Mouse (Mus musculus): ENCODE measurements around the gene Itgb4. TPM values are rescaled to one million over a fixed set of nuclear protein-coding genes. Genes with fewer than 3 reads are reported as not detected.

Gene Itgb4
- polyA plus RNA-seq, 1 experiment from 2014 or later, result 0.83 TPM

DNA sequence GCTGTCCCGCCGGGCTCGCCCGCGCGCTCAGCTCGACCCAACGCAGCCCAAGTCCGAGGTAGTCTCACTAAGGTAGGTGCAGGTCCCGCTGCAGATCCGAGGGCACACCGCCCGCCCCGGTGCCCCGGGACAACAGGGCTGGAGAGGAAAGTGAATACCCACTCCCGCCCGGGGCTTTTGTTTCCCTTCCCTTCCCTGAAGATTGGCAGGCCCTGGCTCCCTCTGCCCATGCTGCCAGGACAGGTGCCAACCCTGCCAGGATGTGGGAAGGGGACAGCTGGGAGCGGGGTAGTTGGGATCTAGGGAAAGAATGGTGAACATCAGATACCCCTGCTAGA lies 543 bp downstream of the Itgb4 start:
- DNase-seq (ENCODE audit: low spot score) (no peak), ATAC-seq (replicated peaks; ENCODE audit: insufficient number of reproducible peaks, low FRiP score, low TSS enrichment, low read depth) (no peak)
- Histone ChIP-seq H3K27me3 (ENCODE audit: control insufficient read depth, insufficient read depth, low read length) (peaks cover 29% of the 10 kb centered on the region), H3K9me3 (replicated peaks; ENCODE audit: control insufficient read depth, low read length) (no peaks in the 10 kb centered on the region), H3K36me3 (replicated peaks; ENCODE audit: control insufficient read depth, insufficient read depth, low read depth, low read length) (no peaks in the 10 kb centered on the region), H3K4me2 (ENCODE audit: low read depth, low read length) (peak overlapping the region; percentile 71), H3K4me3 (ENCODE audit: low read depth, low read length) (peak overlapping the region; percentile 36), H3K27ac (replicated peaks; ENCODE audit: low read depth, low read length) (no peak overlapping the region), H3K9ac (replicated peaks; ENCODE audit: low read length) (peak overlapping the region; percentile 19; the same call in 1 of the 2 replicates), H3K4me1 (ENCODE audit: control insufficient read depth, insufficient read depth, low read length) (no peaks in the 10 kb centered on the region; the same call in 1 of the 2 replicates)
- WGBS, result 2% methylated on average over 18 of the region's 18 CpGs

DNA sequence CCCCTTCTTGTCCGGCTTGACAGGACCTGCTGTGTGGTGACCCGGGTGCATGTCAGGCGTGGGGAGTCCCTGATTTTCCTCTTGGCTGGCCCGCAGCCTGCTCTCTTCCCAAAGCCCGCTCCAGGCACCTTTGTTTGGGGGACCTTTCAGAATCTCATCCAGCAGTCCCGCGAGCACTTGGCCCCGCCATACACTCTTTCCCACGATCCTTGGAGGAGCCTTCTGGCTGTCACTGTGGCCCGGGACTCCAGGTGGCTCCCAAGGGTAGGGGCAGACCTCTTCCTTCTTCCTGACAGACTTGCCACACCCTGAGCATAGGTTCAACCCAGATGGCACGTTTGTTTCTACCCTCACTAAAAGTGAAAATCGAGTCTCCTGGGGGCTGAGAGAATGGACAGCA lies 1.0 kb downstream of the Itgb4 start:
- ATAC-seq (replicated peaks; ENCODE audit: insufficient number of reproducible peaks, low FRiP score, low TSS enrichment, low read depth) (no peak), DNase-seq (ENCODE audit: low spot score) (no peak)
- Histone ChIP-seq H3K4me1 (ENCODE audit: control insufficient read depth, insufficient read depth, low read length) (no peaks in the 10 kb centered on the region; the same call in 1 of the 2 replicates), H3K9me3 (replicated peaks; ENCODE audit: control insufficient read depth, low read length) (no peaks in the 10 kb centered on the region), H3K4me2 (ENCODE audit: low read depth, low read length) (no peak overlapping the region; the same call in 1 of the 2 replicates), H3K36me3 (replicated peaks; ENCODE audit: control insufficient read depth, insufficient read depth, low read depth, low read length) (no peaks in the 10 kb centered on the region), H3K27ac (replicated peaks; ENCODE audit: low read depth, low read length) (no peak overlapping the region), H3K4me3 (ENCODE audit: low read depth, low read length) (no peak overlapping the region), H3K27me3 (ENCODE audit: control insufficient read depth, insufficient read depth, low read length) (peaks cover 29% of the 10 kb centered on the region), H3K9ac (replicated peaks; ENCODE audit: low read length) (no peak overlapping the region)
- 35% methylated on average over 12 of the region's 12 CpGs for WGBS

DNA sequence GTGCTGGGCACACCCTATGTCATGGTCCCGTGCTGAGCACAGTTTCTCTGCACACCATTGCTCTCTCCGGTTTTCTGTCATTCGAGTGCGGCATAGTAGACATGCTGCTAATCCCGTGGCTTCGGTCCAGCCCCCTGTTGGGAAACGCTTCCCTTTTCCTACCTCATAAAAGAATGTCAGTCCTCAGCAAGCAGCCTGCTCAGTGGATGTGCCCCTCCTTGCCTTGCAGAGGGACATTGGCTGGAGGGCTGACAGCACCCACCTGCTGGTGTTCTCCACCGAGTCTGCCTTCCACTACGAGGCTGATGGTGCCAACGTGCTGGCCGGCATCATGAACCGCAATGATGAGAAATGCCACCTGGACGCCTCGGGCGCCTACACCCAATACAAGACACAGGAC lies 8.0 kb downstream of the Itgb4 start:
- Histone ChIP-seq H3K9ac (replicated peaks; ENCODE audit: low read length) (no peak overlapping the region), H3K4me2 (ENCODE audit: low read depth, low read length) (no peak overlapping the region), H3K27ac (replicated peaks; ENCODE audit: low read depth, low read length) (no peak overlapping the region), H3K9me3 (replicated peaks; ENCODE audit: control insufficient read depth, low read length) (no peaks in the 10 kb centered on the region), H3K4me1 (ENCODE audit: control insufficient read depth, insufficient read depth, low read length) (no peaks in the 10 kb centered on the region), H3K27me3 (ENCODE audit: control insufficient read depth, insufficient read depth, low read length) (no peaks in the 10 kb centered on the region), H3K4me3 (ENCODE audit: low read depth, low read length) (no peak overlapping the region), H3K36me3 (replicated peaks; ENCODE audit: control insufficient read depth, insufficient read depth, low read depth, low read length) (no peaks in the 10 kb centered on the region)
- 94% methylated on average over 15 of the region's 15 CpGs for WGBS
- DNase-seq (ENCODE audit: low spot score) (no peak), ATAC-seq (replicated peaks; ENCODE audit: insufficient number of reproducible peaks, low FRiP score, low TSS enrichment, low read depth) (no peak)

DNA sequence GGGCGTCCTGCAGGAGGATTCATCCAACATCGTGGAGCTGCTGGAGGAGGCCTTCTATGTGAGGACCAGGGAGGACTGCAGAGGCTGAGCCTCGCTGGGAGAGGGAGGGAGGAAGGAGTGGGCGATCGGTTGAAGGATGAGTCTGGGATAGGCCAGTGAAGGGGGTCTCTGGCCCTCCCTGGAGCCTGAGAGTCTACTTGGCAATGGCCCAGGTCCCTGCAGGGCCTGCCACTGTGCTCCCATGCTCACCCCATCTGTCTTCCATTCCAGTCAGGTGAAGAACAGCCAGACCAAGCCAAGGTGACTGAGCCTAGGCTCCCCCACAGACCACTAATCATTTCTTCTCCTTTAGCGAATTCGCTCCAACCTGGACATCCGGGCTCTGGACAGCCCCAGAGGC lies 8.8 kb downstream of the Itgb4 start:
- Histone ChIP-seq H3K9me3 (replicated peaks; ENCODE audit: control insufficient read depth, low read length) (no peaks in the 10 kb centered on the region), H3K27me3 (ENCODE audit: control insufficient read depth, insufficient read depth, low read length) (no peaks in the 10 kb centered on the region), H3K4me1 (ENCODE audit: control insufficient read depth, insufficient read depth, low read length) (no peaks in the 10 kb centered on the region), H3K9ac (replicated peaks; ENCODE audit: low read length) (no peak overlapping the region), H3K36me3 (replicated peaks; ENCODE audit: control insufficient read depth, insufficient read depth, low read depth, low read length) (no peaks in the 10 kb centered on the region), H3K27ac (replicated peaks; ENCODE audit: low read depth, low read length) (no peak overlapping the region), H3K4me3 (ENCODE audit: low read depth, low read length) (no peak overlapping the region), H3K4me2 (ENCODE audit: low read depth, low read length) (no peak overlapping the region)
- DNase-seq (ENCODE audit: low spot score) (no peak), ATAC-seq (replicated peaks; ENCODE audit: insufficient number of reproducible peaks, low FRiP score, low TSS enrichment, low read depth) (no peak)
- WGBS, result 93% methylated on average over 8 of the region's 8 CpGs

DNA sequence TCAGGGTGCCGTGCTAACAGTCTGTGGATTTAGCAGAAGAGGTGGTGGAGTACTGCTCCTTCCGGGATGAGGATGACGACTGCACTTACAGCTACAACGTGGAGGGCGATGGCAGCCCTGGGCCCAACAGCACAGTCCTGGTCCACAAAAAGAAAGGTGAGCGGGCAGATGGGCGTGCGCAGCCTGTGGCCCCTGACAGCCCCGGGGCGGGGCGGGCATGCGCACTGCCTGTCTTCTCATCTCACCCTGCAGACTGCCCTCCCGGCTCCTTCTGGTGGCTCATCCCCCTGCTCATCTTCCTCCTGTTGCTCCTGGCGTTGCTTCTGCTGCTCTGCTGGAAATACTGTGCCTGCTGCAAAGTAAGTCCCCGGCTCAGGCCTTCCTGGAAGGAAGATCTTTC lies 15.2 kb downstream of the Itgb4 start:
- 35% methylated on average over 15 of the region's 15 CpGs for WGBS
- no peak for ATAC-seq (replicated peaks; ENCODE audit: insufficient number of reproducible peaks, low FRiP score, low TSS enrichment, low read depth)
- DNase-seq (ENCODE audit: low spot score), result no peak
- H3K4me3 ChIP-seq (ENCODE audit: low read depth, low read length), result 0 out of 2 replicates have a peak overlapping the region, but pooled peaks have one; percentile 3
- no peak overlapping the region for H3K9ac ChIP-seq (replicated peaks; ENCODE audit: low read length)
- H3K4me2 ChIP-seq (ENCODE audit: low read depth, low read length), result no peak overlapping the region
- no peak overlapping the region for H3K27ac ChIP-seq (replicated peaks; ENCODE audit: low read depth, low read length)
- no peaks in the 10 kb centered on the region for H3K27me3 ChIP-seq (ENCODE audit: control insufficient read depth, insufficient read depth, low read length)
- no peaks in the 10 kb centered on the region for H3K4me1 ChIP-seq (ENCODE audit: control insufficient read depth, insufficient read depth, low read length)
- no peaks in the 10 kb centered on the region for H3K36me3 ChIP-seq (replicated peaks; ENCODE audit: control insufficient read depth, insufficient read depth, low read depth, low read length)
- H3K9me3 ChIP-seq (replicated peaks; ENCODE audit: control insufficient read depth, low read length), result no peaks in the 10 kb centered on the region

DNA sequence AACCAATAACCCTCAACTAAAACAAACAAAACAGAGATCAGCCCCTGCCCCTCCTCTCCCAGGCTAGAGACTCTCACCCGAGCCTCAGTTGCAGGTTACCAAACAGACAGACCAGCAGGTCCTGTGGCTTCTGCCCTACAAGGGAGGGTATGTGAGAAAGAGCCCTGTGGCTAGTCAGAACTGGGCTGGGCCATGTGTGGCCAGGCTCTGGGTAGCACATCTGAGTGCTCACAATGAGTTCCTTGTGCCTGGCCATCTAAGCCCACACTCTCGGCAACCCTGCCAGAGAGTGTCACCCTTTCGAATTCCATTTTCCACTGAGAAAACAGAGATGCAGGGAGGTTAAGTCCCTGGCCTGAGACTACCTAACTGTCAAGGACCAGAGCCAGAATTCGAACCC lies 17.6 kb downstream of the Itgb4 start:
- ATAC-seq (replicated peaks; ENCODE audit: insufficient number of reproducible peaks, low FRiP score, low TSS enrichment, low read depth), result no peak
- Histone ChIP-seq H3K27me3 (ENCODE audit: control insufficient read depth, insufficient read depth, low read length) (no peaks in the 10 kb centered on the region), H3K36me3 (replicated peaks; ENCODE audit: control insufficient read depth, insufficient read depth, low read depth, low read length) (no peaks in the 10 kb centered on the region), H3K4me3 (ENCODE audit: low read depth, low read length) (no peak overlapping the region), H3K4me1 (ENCODE audit: control insufficient read depth, insufficient read depth, low read length) (no peaks in the 10 kb centered on the region), H3K27ac (replicated peaks; ENCODE audit: low read depth, low read length) (no peak overlapping the region), H3K9me3 (replicated peaks; ENCODE audit: control insufficient read depth, low read length) (no peaks in the 10 kb centered on the region), H3K9ac (replicated peaks; ENCODE audit: low read length) (no peak overlapping the region), H3K4me2 (ENCODE audit: low read depth, low read length) (no peak overlapping the region)
- DNase-seq (ENCODE audit: low spot score), result no peak
- WGBS, result 57% methylated on average over 4 of the region's 4 CpGs

DNA sequence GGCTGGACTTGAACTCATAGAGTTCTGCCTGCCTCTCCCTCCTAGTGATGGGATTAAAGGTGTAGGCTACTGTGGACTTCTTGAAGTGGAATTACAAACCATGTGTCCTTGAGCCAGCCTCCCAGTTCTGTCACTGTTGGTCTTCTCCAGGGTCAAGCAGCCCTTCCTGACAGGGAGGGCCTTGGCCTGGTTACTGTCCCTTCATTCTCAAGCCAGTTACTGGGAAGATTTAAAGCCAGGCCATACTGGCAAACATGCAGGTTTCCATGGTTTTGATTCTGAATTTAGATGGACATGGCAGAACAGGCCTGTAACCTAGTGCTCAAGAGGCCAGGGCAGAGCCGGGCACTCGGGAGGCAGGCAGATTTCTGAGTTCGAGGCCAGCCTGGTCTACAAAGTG lies 20.7 kb downstream of the Itgb4 start:
- whole genome bisulfite sequencing, result 91% methylated on average over 3 of the region's 3 CpGs
- H3K9me3 ChIP-seq (replicated peaks; ENCODE audit: control insufficient read depth, low read length), result no peaks in the 10 kb centered on the region
- H3K27ac ChIP-seq (replicated peaks; ENCODE audit: low read depth, low read length), result no peak overlapping the region

DNA sequence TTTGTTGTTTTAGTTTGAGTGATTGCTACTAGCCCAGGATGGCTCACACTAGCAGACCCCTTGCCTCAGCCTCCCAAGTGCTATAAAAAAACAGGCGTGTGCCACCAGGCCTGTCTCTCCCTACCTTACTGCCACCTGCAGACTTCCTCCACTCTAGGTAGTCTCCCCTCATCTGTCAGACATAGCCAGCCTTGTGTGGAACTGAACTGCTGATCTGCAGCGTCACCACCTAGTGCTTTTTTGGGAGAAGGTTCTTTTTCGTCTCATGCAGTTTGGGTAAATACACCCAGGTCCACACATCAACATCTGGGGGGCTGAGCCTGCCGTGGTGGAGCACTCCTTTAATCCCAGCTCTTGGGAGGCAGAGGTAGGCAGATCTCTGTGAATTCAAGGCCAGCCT lies 22.5 kb downstream of the Itgb4 start:
- Histone ChIP-seq H3K36me3 (replicated peaks; ENCODE audit: control insufficient read depth, insufficient read depth, low read depth, low read length) (no peaks in the 10 kb centered on the region), H3K27me3 (ENCODE audit: control insufficient read depth, insufficient read depth, low read length) (no peaks in the 10 kb centered on the region), H3K4me2 (ENCODE audit: low read depth, low read length) (no peak overlapping the region), H3K4me1 (ENCODE audit: control insufficient read depth, insufficient read depth, low read length) (no peaks in the 10 kb centered on the region), H3K4me3 (ENCODE audit: low read depth, low read length) (no peak overlapping the region), H3K27ac (replicated peaks; ENCODE audit: low read depth, low read length) (no peak overlapping the region), H3K9ac (replicated peaks; ENCODE audit: low read length) (no peak overlapping the region), H3K9me3 (replicated peaks; ENCODE audit: control insufficient read depth, low read length) (no peaks in the 10 kb centered on the region)
- ATAC-seq (replicated peaks; ENCODE audit: insufficient number of reproducible peaks, low FRiP score, low TSS enrichment, low read depth) (no peak), DNase-seq (ENCODE audit: low spot score) (no peak)
- WGBS, result 72% methylated on average over 4 of the region's 4 CpGs

More for the DNA sequence above, 20.7 kb downstream of the Itgb4 start:
- ATAC-seq (replicated peaks; ENCODE audit: insufficient number of reproducible peaks, low FRiP score, low TSS enrichment, low read depth), result no peak
- H3K9ac ChIP-seq (replicated peaks; ENCODE audit: low read length), result no peak overlapping the region
- H3K4me3 ChIP-seq (ENCODE audit: low read depth, low read length), result no peak overlapping the region
- no peaks in the 10 kb centered on the region for H3K36me3 ChIP-seq (replicated peaks; ENCODE audit: control insufficient read depth, insufficient read depth, low read depth, low read length)
- no peak for DNase-seq (ENCODE audit: low spot score)
- H3K4me2 ChIP-seq (ENCODE audit: low read depth, low read length), result no peak overlapping the region
- no peaks in the 10 kb centered on the region for H3K27me3 ChIP-seq (ENCODE audit: control insufficient read depth, insufficient read depth, low read length)
- no peaks in the 10 kb centered on the region for H3K4me1 ChIP-seq (ENCODE audit: control insufficient read depth, insufficient read depth, low read length)

Measured in embryonic facial prominence, embryonic 11.5 days (tissue).